Mouse (Mus musculus): ENCODE measurements around the gene Tescl. TPM values are rescaled to one million over a fixed set of nuclear protein-coding genes. Genes with fewer than 3 reads are reported as not detected.

Gene Tescl
- total and polyA plus RNA-seq, 2 experiments from 2014 or later = 0.14 TPM; not detected in 1

DNA sequence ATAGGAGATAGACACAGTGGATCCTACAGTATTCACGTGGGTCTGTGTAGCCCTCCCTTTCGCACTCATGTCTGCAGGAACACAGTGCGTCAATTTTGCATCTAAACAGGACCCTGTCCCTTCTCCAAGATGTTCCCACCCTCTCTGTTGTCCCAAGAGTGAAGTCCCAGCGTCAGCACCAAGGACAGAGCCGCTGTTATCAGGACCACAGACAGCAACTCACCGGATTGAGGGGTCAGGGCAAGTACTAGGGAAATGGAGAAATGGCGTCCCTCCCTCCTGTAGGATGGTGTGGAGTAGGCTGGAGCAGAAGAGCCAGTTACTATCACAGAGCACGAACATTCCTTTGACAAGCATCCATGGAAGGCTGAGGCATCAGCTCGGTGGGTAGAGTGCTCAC is 25.5 kb upstream of the Tescl start:
- Histone ChIP-seq H3K9me3 (replicated peaks; ENCODE audit: control insufficient read depth, low read length) (no peaks in the 10 kb centered on the region), H3K27me3 (ENCODE audit: control insufficient read depth, insufficient read depth, low read length) (no peaks in the 10 kb centered on the region), H3K4me2 (ENCODE audit: low read depth, low read length) (no peak overlapping the region), H3K4me1 (ENCODE audit: control insufficient read depth, insufficient read depth) (no peaks in the 10 kb centered on the region), H3K27ac (ENCODE audit: low read depth) (no peak overlapping the region), H3K9ac (replicated peaks; ENCODE audit: low read depth, low read length) (no peak overlapping the region), H3K4me3 (ENCODE audit: low read depth, low read length) (no peak overlapping the region), H3K36me3 (replicated peaks; ENCODE audit: control insufficient read depth, insufficient read depth, low read length) (no peaks in the 10 kb centered on the region)
- WGBS = 19% methylated on average over 9 of the region's 9 CpGs
- DNase-seq (ENCODE audit: low spot score) = no peak
- ATAC-seq (ENCODE audit: insufficient read depth, low read depth) = no peak
- TF ChIP-seq CTCF (IDR thresholded peaks at IDR 0.05; ENCODE audit: low read depth) (no peak), EP300 (IDR thresholded peaks at IDR 0.05; ENCODE audit: low read depth) (no peak)

DNA sequence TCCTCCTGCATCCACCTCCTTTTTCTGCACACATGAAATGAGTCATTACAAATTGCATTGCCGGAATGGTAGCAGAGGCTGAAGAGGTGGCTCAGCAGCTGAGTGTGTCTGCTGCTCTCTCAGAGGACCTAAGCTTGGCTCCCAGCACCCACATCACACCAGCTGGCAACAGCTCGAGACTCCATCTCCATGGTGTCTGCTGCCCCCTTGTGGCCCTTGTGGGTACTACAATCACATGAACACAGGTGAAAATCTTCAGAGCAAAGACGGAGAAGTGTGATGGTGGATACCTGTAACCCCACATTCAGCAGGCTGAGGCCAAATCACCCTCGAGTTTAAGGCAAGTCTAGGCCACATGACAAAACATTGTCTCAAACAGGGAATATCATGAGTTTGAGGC is 24.2 kb upstream of the Tescl start:
- DNase-seq (ENCODE audit: low spot score) (no peak), ATAC-seq (ENCODE audit: insufficient read depth, low read depth) (no peak)
- Histone ChIP-seq H3K27me3 (ENCODE audit: control insufficient read depth, insufficient read depth, low read length) (no peaks in the 10 kb centered on the region), H3K36me3 (replicated peaks; ENCODE audit: control insufficient read depth, insufficient read depth, low read length) (no peaks in the 10 kb centered on the region), H3K9me3 (replicated peaks; ENCODE audit: control insufficient read depth, low read length) (no peaks in the 10 kb centered on the region), H3K4me1 (ENCODE audit: control insufficient read depth, insufficient read depth) (no peaks in the 10 kb centered on the region), H3K9ac (replicated peaks; ENCODE audit: low read depth, low read length) (no peak overlapping the region), H3K4me2 (ENCODE audit: low read depth, low read length) (no peak overlapping the region), H3K4me3 (ENCODE audit: low read depth, low read length) (no peak overlapping the region), H3K27ac (ENCODE audit: low read depth) (no peak overlapping the region)
- TF ChIP-seq EP300 (IDR thresholded peaks at IDR 0.05; ENCODE audit: low read depth) = no peak
- peak; percentile 30; the same call in 1 of the 2 replicates for TF ChIP-seq CTCF (IDR thresholded peaks at IDR 0.05; ENCODE audit: low read depth)
- 50% methylated on average over 4 of the region's 4 CpGs for WGBS

DNA sequence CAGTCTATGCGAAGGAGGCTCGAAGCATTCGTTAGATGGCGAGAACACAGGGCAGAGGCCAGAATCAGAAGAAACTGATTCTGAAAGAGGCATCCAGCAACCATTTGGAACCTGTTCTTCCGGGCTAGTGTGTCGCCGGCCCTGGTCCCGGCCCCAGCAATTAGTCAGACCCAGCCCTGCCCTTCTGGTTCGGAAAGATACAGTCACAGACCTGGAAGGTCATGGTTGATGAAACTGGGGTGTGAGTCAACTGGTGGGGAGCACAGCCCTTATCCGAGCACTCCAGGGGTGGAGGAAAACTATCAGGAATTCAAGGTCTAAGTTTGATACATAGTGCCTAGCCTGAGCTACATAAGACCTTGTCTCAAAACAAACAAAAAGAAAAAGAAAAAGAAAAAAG is 22.3 kb upstream of the Tescl start:
- TF ChIP-seq EP300 (IDR thresholded peaks at IDR 0.05; ENCODE audit: low read depth) (no peak), CTCF (IDR thresholded peaks at IDR 0.05; ENCODE audit: low read depth) (no peak)
- H3K36me3 ChIP-seq (replicated peaks; ENCODE audit: control insufficient read depth, insufficient read depth, low read length) = no peaks in the 10 kb centered on the region

GRCm38 (mm10) chr7:24355646-24356045 is 21.9 kb upstream of the Tescl start:
- WGBS = 72% methylated on average over 6 of the region's 6 CpGs
- H3K9ac ChIP-seq (replicated peaks; ENCODE audit: low read depth, low read length) = no peak overlapping the region
- H3K27ac ChIP-seq (ENCODE audit: low read depth) = no peak overlapping the region
- TF ChIP-seq CTCF (IDR thresholded peaks at IDR 0.05; ENCODE audit: low read depth) (no peak), EP300 (IDR thresholded peaks at IDR 0.05; ENCODE audit: low read depth) (no peak)
- no peak for ATAC-seq (ENCODE audit: insufficient read depth, low read depth)
- no peak overlapping the region for H3K4me3 ChIP-seq (ENCODE audit: low read depth, low read length)
- DNase-seq (ENCODE audit: low spot score) = no peak
- H3K4me2 ChIP-seq (ENCODE audit: low read depth, low read length) = no peak overlapping the region
- no peaks in the 10 kb centered on the region for H3K4me1 ChIP-seq (ENCODE audit: control insufficient read depth, insufficient read depth)
- H3K27me3 ChIP-seq (ENCODE audit: control insufficient read depth, insufficient read depth, low read length) = no peaks in the 10 kb centered on the region
- no peaks in the 10 kb centered on the region for H3K9me3 ChIP-seq (replicated peaks; ENCODE audit: control insufficient read depth, low read length)
- no peaks in the 10 kb centered on the region for H3K36me3 ChIP-seq (replicated peaks; ENCODE audit: control insufficient read depth, insufficient read depth, low read length)

More for the DNA sequence above, 22.3 kb upstream of the Tescl start:
- no peak overlapping the region for H3K4me3 ChIP-seq (ENCODE audit: low read depth, low read length)
- H3K4me2 ChIP-seq (ENCODE audit: low read depth, low read length) = no peak overlapping the region
- DNase-seq (ENCODE audit: low spot score) (no peak), ATAC-seq (ENCODE audit: insufficient read depth, low read depth) (no peak)
- no peak overlapping the region for H3K27ac ChIP-seq (ENCODE audit: low read depth)
- H3K27me3 ChIP-seq (ENCODE audit: control insufficient read depth, insufficient read depth, low read length) = no peaks in the 10 kb centered on the region
- H3K9me3 ChIP-seq (replicated peaks; ENCODE audit: control insufficient read depth, low read length) = no peaks in the 10 kb centered on the region
- no peaks in the 10 kb centered on the region for H3K4me1 ChIP-seq (ENCODE audit: control insufficient read depth, insufficient read depth)
- 61% methylated on average over 10 of the region's 10 CpGs for WGBS
- no peak overlapping the region for H3K9ac ChIP-seq (replicated peaks; ENCODE audit: low read depth, low read length)

- ATAC-seq (ENCODE audit: insufficient read depth, low read depth) (no peak), DNase-seq (ENCODE audit: low spot score) (no peak)
- no peaks in the 10 kb centered on the region for H3K36me3 ChIP-seq (replicated peaks; ENCODE audit: control insufficient read depth, insufficient read depth, low read length)
- WGBS = 31% methylated on average over 6 of the region's 6 CpGs
- no peaks in the 10 kb centered on the region for H3K27me3 ChIP-seq (ENCODE audit: control insufficient read depth, insufficient read depth, low read length)
- TF ChIP-seq CTCF (IDR thresholded peaks at IDR 0.05; ENCODE audit: low read depth) (no peak), EP300 (IDR thresholded peaks at IDR 0.05; ENCODE audit: low read depth) (no peak)
- H3K4me1 ChIP-seq (ENCODE audit: control insufficient read depth, insufficient read depth) = no peaks in the 10 kb centered on the region
- no peak within 1 kb of the TSS for H3K9ac ChIP-seq (replicated peaks; ENCODE audit: low read depth, low read length)
- no peak within 1 kb of the TSS for H3K4me2 ChIP-seq (ENCODE audit: low read depth, low read length)
- no peaks in the 10 kb centered on the region for H3K9me3 ChIP-seq (replicated peaks; ENCODE audit: control insufficient read depth, low read length)
- H3K27ac ChIP-seq (ENCODE audit: low read depth) = no peak within 1 kb of the TSS
- no peak within 1 kb of the TSS for H3K4me3 ChIP-seq (ENCODE audit: low read depth, low read length)
Measured at GRCm38 (mm10) chr7:24348896-24349295, 15.2 kb upstream of the Tescl start, which contains the start of gene Lypd5. Gene Lypd5 (plus strand): TSS chr7:24349196.

DNA sequence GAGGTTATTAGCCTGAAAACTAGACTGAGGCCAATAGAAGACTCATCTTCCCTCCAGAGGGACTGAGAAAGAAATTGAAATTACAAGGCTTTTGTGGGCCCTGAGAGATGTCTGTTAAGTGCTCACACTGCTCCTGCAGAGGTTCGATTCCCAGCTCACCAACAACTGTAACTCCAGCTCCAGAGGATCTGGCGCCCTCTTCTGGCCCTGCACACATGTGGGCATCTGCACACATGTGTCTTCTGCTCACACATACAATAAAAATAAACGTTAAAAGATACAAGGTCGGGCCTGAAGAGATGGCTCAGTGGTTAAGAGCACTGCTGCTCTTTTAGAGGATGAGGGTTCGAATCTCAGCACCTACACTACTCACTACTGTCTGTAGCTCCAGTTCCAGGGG is 12.7 kb upstream of the Tescl start:
- H3K4me3 ChIP-seq (ENCODE audit: low read depth, low read length) = no peak overlapping the region
- 62% methylated on average over 5 of the region's 5 CpGs for WGBS
- H3K9me3 ChIP-seq (replicated peaks; ENCODE audit: control insufficient read depth, low read length) = no peaks in the 10 kb centered on the region
- H3K4me2 ChIP-seq (ENCODE audit: low read depth, low read length) = no peak overlapping the region
- ATAC-seq (ENCODE audit: insufficient read depth, low read depth) = no peak
- DNase-seq (ENCODE audit: low spot score) = no peak
- no peak for TF ChIP-seq CTCF (IDR thresholded peaks at IDR 0.05; ENCODE audit: low read depth)
- no peak for TF ChIP-seq EP300 (IDR thresholded peaks at IDR 0.05; ENCODE audit: low read depth)
- H3K36me3 ChIP-seq (replicated peaks; ENCODE audit: control insufficient read depth, insufficient read depth, low read length) = no peaks in the 10 kb centered on the region
- no peak overlapping the region for H3K27ac ChIP-seq (ENCODE audit: low read depth)
- H3K4me1 ChIP-seq (ENCODE audit: control insufficient read depth, insufficient read depth) = no peaks in the 10 kb centered on the region
- no peak overlapping the region for H3K9ac ChIP-seq (replicated peaks; ENCODE audit: low read depth, low read length)
- no peaks in the 10 kb centered on the region for H3K27me3 ChIP-seq (ENCODE audit: control insufficient read depth, insufficient read depth, low read length)
